Mouse (Mus musculus) forebrain, embryonic 15.5 days (tissue): ENCODE measurements around the gene Lhfpl2. TPM values are rescaled to one million over a fixed set of nuclear protein-coding genes. Genes with fewer than 3 reads are reported as not detected.
A peak's percentile ranks its signal among the peaks of the same experiment; 100 is the strongest.

Source experiments
- ATAC-seq: fragments of 200-750 bp; cut with Nextera tagmentation; replicated peaks from 2 replicates; pipeline ENCODE4 v1.8.0; 2017; ENCODE audit warnings: mild to moderate bottlenecking, moderate TSS enrichment, moderate library complexity
- H3K27ac ChIP-seq: fragments of 300-500 bp; sonication (generic); replicated peaks from 2 replicates; pipeline ENCODE4 v1.5.1; 2015; ENCODE audit warnings: mild to moderate bottlenecking, inconsistent platforms
- H3K27me3 ChIP-seq: fragments of 300-500 bp; sonication (generic); 2 replicates; pipeline ENCODE4 v1.6.1; 2015; ENCODE audit warnings: inconsistent platforms
- H3K36me3 ChIP-seq: fragments of 300-500 bp; sonication (generic); 2 replicates; pipeline ENCODE4 v1.6.1; 2015; ENCODE audit warnings: mild to moderate bottlenecking, inconsistent platforms
- H3K4me1 ChIP-seq: fragments of 300-500 bp; sonication (generic); 2 replicates; pipeline ENCODE4 v1.6.1; 2015; ENCODE audit warnings: inconsistent platforms
- H3K4me2 ChIP-seq: fragments of 300-500 bp; sonication (generic); replicated peaks from 2 replicates; pipeline ENCODE4 v1.6.1; 2015; ENCODE audit warnings: mild to moderate bottlenecking, inconsistent platforms
- H3K4me3 ChIP-seq: fragments of 300-500 bp; sonication (generic); 2 replicates; pipeline ENCODE4 v1.5.1; 2015; ENCODE audit warnings: mild to moderate bottlenecking, inconsistent platforms
- H3K9ac ChIP-seq: fragments of 300-500 bp; sonication (generic); replicated peaks from 2 replicates; pipeline ENCODE4 v1.6.1; 2015; ENCODE audit warnings: mild to moderate bottlenecking, inconsistent platforms
- H3K9me3 ChIP-seq: fragments of 300-500 bp; sonication (generic); 2 replicates; pipeline ENCODE4 v1.6.1; 2016; ENCODE audit warnings: inconsistent platforms
- WGBS: fragments of 180-500 bp; shearing (Covaris S2); methylation state at CpG from one replicate; pipeline ENCODE4 v1.1.7; 2015; ENCODE audit warnings: mixed read lengths; 5-methylcytosine and 5-hydroxymethylcytosine counted together
- polyA plus RNA-seq: library from polyadenylated mRNA; unstranded; fragments of >200 nt; fragmentation: Nextera tagmentation; extraction: Ambion mirVana; gene quantifications from 2 replicates; pipeline ENCODE4 v1.2.1, GENCODE M21; 2015

Lhfpl2 gene
- polyA plus RNA-seq, 1 experiment from 2014 or later, result 14.7 TPM

GRCm38 (mm10) chr13:94134646-94135045 is 77.0 kb downstream of the Lhfpl2 start:
- Histone ChIP-seq H3K4me3 (no peak overlapping the region), H3K27ac (no peak overlapping the region), H3K4me1 (peaks cover 2% of the 10 kb centered on the region; the same call in 1 of the 2 replicates), H3K9me3 (no peaks in the 10 kb centered on the region), H3K27me3 (no peaks in the 10 kb centered on the region), H3K9ac (no peak overlapping the region), H3K4me2 (no peak overlapping the region), H3K36me3 (no peaks in the 10 kb centered on the region)
- WGBS, result 39% methylated on average over 7 of the region's 7 CpGs
- ATAC-seq, result no peak

- no peak for ATAC-seq
- no peaks in the 10 kb centered on the region for H3K9me3 ChIP-seq
- no peaks in the 10 kb centered on the region for H3K36me3 ChIP-seq
- no peaks in the 10 kb centered on the region for H3K27me3 ChIP-seq
- WGBS, result 67% methylated on average over 7 of the region's 7 CpGs
- no peak overlapping the region for H3K4me2 ChIP-seq
- no peak overlapping the region for H3K9ac ChIP-seq
- no peak overlapping the region for H3K27ac ChIP-seq
- H3K4me1 ChIP-seq, result peaks cover 7% of the 10 kb centered on the region
- no peak overlapping the region for H3K4me3 ChIP-seq
Measured at GRCm38 (mm10) chr13:94135180-94135579, 77.6 kb downstream of the Lhfpl2 start.

GRCm38 (mm10) chr13:94139713-94140445 is 82.3 kb downstream of the Lhfpl2 start:
- peaks cover 22% of the 10 kb centered on the region for H3K4me1 ChIP-seq
- no peak overlapping the region for H3K4me2 ChIP-seq
- no peak overlapping the region for H3K9ac ChIP-seq
- H3K27me3 ChIP-seq, result no peaks in the 10 kb centered on the region
- H3K4me3 ChIP-seq, result no peak overlapping the region
- no peak overlapping the region for H3K27ac ChIP-seq
- no peak for ATAC-seq
- H3K9me3 ChIP-seq, result no peaks in the 10 kb centered on the region
- 66% methylated on average over 14 of the region's 14 CpGs for WGBS
- no peaks in the 10 kb centered on the region for H3K36me3 ChIP-seq

- H3K27ac ChIP-seq, result no peak overlapping the region
- no peaks in the 10 kb centered on the region for H3K27me3 ChIP-seq
- peaks cover 22% of the 10 kb centered on the region for H3K4me1 ChIP-seq
- H3K9ac ChIP-seq, result no peak overlapping the region
- H3K4me2 ChIP-seq, result no peak overlapping the region
- H3K4me3 ChIP-seq, result no peak overlapping the region
- WGBS, result 81% methylated on average over 4 of the region's 4 CpGs
- no peaks in the 10 kb centered on the region for H3K36me3 ChIP-seq
- ATAC-seq, result no peak
- no peaks in the 10 kb centered on the region for H3K9me3 ChIP-seq
Measured at GRCm38 (mm10) chr13:94140446-94140845, 82.8 kb downstream of the Lhfpl2 start.

- H3K9me3 ChIP-seq, result no peaks in the 10 kb centered on the region
- peaks cover 20% of the 10 kb centered on the region for H3K4me1 ChIP-seq
- no peak overlapping the region for H3K9ac ChIP-seq
- no peak overlapping the region for H3K4me3 ChIP-seq
- no peak overlapping the region for H3K4me2 ChIP-seq
- H3K36me3 ChIP-seq, result no peaks in the 10 kb centered on the region
- peak; percentile 55; the same call in 1 of the 2 replicates for ATAC-seq
- no peaks in the 10 kb centered on the region for H3K27me3 ChIP-seq
- no peak overlapping the region for H3K27ac ChIP-seq
- 20% methylated on average over 12 of the region's 12 CpGs for whole genome bisulfite sequencing
Measured at GRCm38 (mm10) chr13:94143063-94143652, 85.6 kb downstream of the Lhfpl2 start.

- 66% methylated on average over 8 of the region's 8 CpGs for WGBS
- no peak for ATAC-seq
Measured at GRCm38 (mm10) chr13:94144451-94144850, 86.9 kb downstream of the Lhfpl2 start.

GRCm38 (mm10) chr13:94147257-94147656 is 89.7 kb downstream of the Lhfpl2 start:
- no peak overlapping the region for H3K9ac ChIP-seq
- H3K36me3 ChIP-seq, result no peaks in the 10 kb centered on the region
- ATAC-seq, result no peak
- H3K27ac ChIP-seq, result no peak overlapping the region
- no peaks in the 10 kb centered on the region for H3K9me3 ChIP-seq
- 52% methylated on average over 4 of the region's 4 CpGs for WGBS
- no peak overlapping the region for H3K4me2 ChIP-seq
- peaks cover 14% of the 10 kb centered on the region for H3K4me1 ChIP-seq
- no peak overlapping the region for H3K4me3 ChIP-seq
- H3K27me3 ChIP-seq, result no peaks in the 10 kb centered on the region

More at GRCm38 (mm10) chr13:94144451-94144850, 86.9 kb downstream of the Lhfpl2 start:
- Histone ChIP-seq H3K9ac (no peak overlapping the region), H3K4me3 (no peak overlapping the region), H3K27me3 (no peaks in the 10 kb centered on the region), H3K4me2 (no peak overlapping the region), H3K27ac (no peak overlapping the region), H3K9me3 (no peaks in the 10 kb centered on the region), H3K36me3 (no peaks in the 10 kb centered on the region), H3K4me1 (peaks cover 20% of the 10 kb centered on the region)

- no peak overlapping the region for H3K9ac ChIP-seq
- 80% methylated on average over 5 of the region's 5 CpGs for WGBS
- no peak overlapping the region for H3K4me2 ChIP-seq
- no peaks in the 10 kb centered on the region for H3K9me3 ChIP-seq
- H3K4me1 ChIP-seq, result 0 out of 2 replicates have a peak, but pooled peaks cover 4% of the 10 kb centered on the region
- H3K27ac ChIP-seq, result no peak overlapping the region
- no peaks in the 10 kb centered on the region for H3K36me3 ChIP-seq
- no peak overlapping the region for H3K4me3 ChIP-seq
- H3K27me3 ChIP-seq, result no peaks in the 10 kb centered on the region
- no peak for ATAC-seq
Measured at GRCm38 (mm10) chr13:94149006-94149405, 91.4 kb downstream of the Lhfpl2 start.

GRCm38 (mm10) chr13:94149781-94150180 is 92.2 kb downstream of the Lhfpl2 start:
- Histone ChIP-seq H3K4me3 (no peak overlapping the region), H3K36me3 (no peaks in the 10 kb centered on the region), H3K9me3 (no peaks in the 10 kb centered on the region), H3K27ac (no peak overlapping the region), H3K4me2 (no peak overlapping the region), H3K9ac (no peak overlapping the region), H3K27me3 (no peaks in the 10 kb centered on the region), H3K4me1 (no peaks in the 10 kb centered on the region)
- no peak for ATAC-seq
- WGBS, result 87% methylated on average over 8 of the region's 8 CpGs

GRCm38 (mm10) chr13:94151308-94151707 is 93.7 kb downstream of the Lhfpl2 start:
- Histone ChIP-seq H3K36me3 (no peaks in the 10 kb centered on the region), H3K9ac (no peak overlapping the region), H3K27ac (no peak overlapping the region), H3K4me2 (no peak overlapping the region), H3K4me1 (no peaks in the 10 kb centered on the region), H3K9me3 (no peaks in the 10 kb centered on the region), H3K4me3 (no peak overlapping the region), H3K27me3 (no peaks in the 10 kb centered on the region)
- WGBS, result 53% methylated on average over 4 of the region's 4 CpGs
- ATAC-seq, result no peak

GRCm38 (mm10) chr13:94152836-94153235 is 95.2 kb downstream of the Lhfpl2 start:
- no peak for ATAC-seq
- Histone ChIP-seq H3K4me2 (no peak overlapping the region), H3K9me3 (no peaks in the 10 kb centered on the region), H3K4me3 (no peak overlapping the region), H3K4me1 (no peaks in the 10 kb centered on the region), H3K36me3 (no peaks in the 10 kb centered on the region), H3K27ac (no peak overlapping the region), H3K27me3 (no peaks in the 10 kb centered on the region), H3K9ac (no peak overlapping the region)
- 94% methylated on average over 10 of the region's 10 CpGs for whole genome bisulfite sequencing

GRCm38 (mm10) chr13:94153658-94154057 is 96.1 kb downstream of the Lhfpl2 start:
- H3K4me1 ChIP-seq, result no peaks in the 10 kb centered on the region
- H3K27me3 ChIP-seq, result no peaks in the 10 kb centered on the region
- WGBS, result 86% methylated on average over 6 of the region's 6 CpGs
- H3K9me3 ChIP-seq, result no peaks in the 10 kb centered on the region
- no peak overlapping the region for H3K4me2 ChIP-seq
- no peak overlapping the region for H3K4me3 ChIP-seq
- no peak for ATAC-seq
- H3K27ac ChIP-seq, result no peak overlapping the region
- H3K36me3 ChIP-seq, result no peaks in the 10 kb centered on the region
- H3K9ac ChIP-seq, result no peak overlapping the region
